Mouse (Mus musculus): ENCODE data around the gene Dock2.

GRCm38 (mm10) chr11:34337907-34338306, 445.8 kb downstream of the Dock2 start:
- TF ChIP-seq CTCF (IDR thresholded peaks at IDR 0.05; ENCODE audit: low read depth) (peak; percentile 43), EP300 (IDR thresholded peaks at IDR 0.05; ENCODE audit: low read depth) (no peak)

Data from liver, postnatal 0 days (tissue).